Mouse (Mus musculus) kidney, adult 8-10 months (tissue): ENCODE measurements around the gene Pptc7.

Experiments
- DNase-seq, 2 experiments: peaks; one replicate each; pipeline ENCODE4 v3.0.0; 2022

Pptc7 gene

GRCm38 (mm10) chr5:122284183-122285028 is at the start of gene Pptc7:
Pptc7 (plus strand) TSS chr5:122284365.
- peak; percentile 88 for DNase-seq

- no peak for DNase-seq
Measured at GRCm38 (mm10) chr5:122235196-122235836, 48.8 kb upstream of the Pptc7 start.

- no peak for DNase-seq
Measured at GRCm38 (mm10) chr5:122237200-122237599, 47.0 kb upstream of the Pptc7 start.

- DNase-seq: no peak
Measured at GRCm38 (mm10) chr5:122239618-122240017, 44.5 kb upstream of the Pptc7 start.

DNA sequence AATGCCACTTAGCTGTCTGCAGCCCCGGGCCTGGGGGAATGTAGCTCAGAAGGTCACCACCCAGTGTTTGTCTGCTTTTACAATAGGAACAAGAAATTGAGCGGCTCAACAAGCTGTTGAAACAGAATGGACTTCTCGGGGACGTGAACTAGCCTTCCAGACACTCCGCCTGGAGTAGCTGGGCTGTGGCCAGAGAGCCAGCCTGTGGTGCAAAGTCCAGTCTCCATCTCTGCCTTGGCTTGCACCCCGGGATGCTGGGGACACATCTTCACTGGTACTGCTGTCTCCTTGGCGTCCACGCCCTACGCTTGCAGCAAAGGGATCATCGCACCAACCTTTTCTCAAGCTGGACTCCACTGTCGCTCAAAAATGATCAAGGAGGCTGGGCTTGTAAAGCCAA is 43.6 kb upstream of the Pptc7 start:
- peak; percentile 34 to 75 for DNase-seq

DNA sequence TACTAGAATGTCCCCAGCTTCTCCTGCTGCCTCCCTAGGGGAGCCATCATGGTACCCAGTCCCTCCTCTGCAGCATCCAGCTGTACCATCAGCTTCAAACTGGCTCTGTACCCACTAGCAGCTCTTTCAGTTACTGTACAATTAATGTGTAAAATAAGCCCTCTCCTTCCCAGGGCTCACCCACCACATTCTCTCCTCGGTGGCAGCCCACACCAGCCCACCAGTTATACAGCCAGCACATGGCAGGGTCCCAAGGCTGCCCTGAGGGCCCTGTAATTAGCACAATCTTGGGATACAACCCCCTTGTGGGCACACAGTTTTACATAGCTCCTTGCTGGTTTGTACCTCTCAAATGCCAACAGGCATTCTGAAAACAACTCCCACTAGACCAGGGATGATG is 43.2 kb upstream of the Pptc7 start:
- no peak for DNase-seq

- DNase-seq: no peak
Measured at GRCm38 (mm10) chr5:122242521-122243123, 41.5 kb upstream of the Pptc7 start.

- no peak for DNase-seq
Measured at GRCm38 (mm10) chr5:122243781-122244523, 40.2 kb upstream of the Pptc7 start.

- no peak for DNase-seq
Measured at GRCm38 (mm10) chr5:122245186-122245585, 39.0 kb upstream of the Pptc7 start.

DNA sequence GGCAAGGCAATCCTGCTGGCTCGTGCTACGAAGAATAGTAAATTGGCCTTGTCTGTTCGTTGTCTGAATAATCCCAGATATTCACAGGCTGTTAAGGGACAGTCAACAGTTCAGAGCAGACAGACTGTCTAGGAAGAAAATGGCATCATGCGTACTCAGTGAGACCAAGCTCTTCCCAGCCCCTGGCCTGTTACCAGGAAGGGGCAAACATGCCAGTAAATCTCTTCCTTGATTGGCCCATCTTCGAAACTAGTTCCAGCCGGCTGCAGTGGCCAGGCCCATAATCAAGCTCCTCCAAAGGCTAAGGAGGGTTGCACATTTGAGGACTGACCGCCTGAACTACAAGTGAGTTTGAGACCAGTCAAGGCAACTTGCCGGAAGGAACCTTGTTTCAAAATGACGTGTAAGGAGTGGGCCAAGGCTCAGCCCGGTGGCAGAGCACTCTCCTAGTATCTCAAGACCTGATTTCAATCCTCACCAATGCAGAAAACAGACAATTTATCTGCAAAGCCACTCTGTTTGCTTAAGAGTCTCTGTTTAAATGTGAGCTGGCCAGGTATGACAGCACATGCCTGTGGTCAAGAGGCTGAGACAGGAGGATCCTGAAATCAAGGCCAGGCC is 37.5 kb upstream of the Pptc7 start:
- DNase-seq: no peak

- no peak for DNase-seq
Measured at GRCm38 (mm10) chr5:122247529-122247928, 36.6 kb upstream of the Pptc7 start.

DNA sequence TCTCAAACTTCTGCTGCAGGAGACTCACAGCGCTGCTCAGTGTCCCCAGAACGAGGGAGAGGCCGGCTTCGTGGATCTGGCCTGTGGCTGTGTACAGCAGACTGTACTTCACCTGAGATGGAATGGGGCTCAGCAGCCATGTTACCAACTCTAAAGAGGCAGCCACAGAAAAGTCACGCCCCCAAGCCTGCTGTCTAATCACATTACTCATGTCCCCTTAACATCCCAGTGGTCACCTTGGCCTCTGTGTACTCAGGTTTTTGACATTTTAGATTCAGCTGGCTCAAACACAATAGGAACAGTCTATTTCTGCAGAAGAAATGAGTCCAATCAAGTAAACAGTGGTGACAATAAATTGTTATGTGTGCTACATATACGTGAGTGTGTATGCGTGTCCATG is 36.2 kb upstream of the Pptc7 start:
- no peak for DNase-seq

DNA sequence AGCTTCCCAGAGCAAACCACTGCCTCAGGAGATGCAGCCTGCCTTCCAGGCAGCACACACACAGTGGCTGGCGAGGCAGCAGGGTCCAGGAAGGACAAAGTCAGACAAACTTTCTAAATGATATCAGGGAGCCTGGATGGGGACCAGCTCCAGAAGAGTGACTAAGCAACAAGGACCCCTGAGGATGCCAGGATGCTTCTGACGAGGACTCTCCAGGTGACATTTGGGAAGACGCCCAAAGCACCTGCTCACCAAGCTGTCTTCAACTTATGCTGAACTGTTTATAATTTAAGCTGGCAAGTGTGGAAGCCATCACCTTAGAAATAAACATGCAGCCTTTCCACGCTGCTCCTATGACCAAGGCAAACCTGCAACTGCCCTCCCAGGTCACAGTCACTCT is 34.9 kb upstream of the Pptc7 start:
- no peak for DNase-seq

DNA sequence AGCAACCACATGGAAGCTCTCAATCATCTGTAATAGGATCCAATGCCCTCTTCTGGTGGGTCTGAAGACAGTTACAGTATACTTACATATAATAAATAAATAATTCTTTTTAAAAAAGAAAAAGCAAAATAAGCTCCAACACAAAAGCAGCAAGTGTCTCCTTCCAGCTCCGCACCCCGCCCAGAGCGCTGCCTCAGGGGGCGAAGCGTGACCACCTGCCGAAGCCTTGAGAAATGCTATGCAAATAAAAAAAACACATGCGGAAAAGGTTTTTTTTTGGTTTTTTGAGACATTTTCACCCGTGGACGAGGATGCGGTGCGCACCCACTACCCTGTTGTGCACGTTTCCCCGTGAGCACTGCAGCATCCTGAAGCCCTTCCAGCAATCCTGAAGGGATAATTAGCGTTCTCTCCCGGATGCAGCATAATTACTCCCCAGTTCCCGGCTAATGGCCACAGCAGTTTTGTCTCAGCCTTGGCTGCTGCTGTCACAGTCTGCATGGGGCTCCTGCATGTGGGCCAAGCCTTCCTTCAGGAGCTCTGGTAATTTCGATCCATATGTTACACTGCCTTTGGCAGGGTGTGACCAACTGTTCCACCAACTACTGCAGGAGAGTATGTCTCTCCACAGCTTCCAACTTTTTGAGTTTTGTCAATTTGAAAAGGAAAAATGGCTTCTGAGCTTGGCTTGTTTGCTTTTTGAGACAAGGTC is 32.1 kb upstream of the Pptc7 start:
- DNase-seq: no peak

- DNase-seq: no peak
Measured at GRCm38 (mm10) chr5:122258027-122258741, 26.0 kb upstream of the Pptc7 start.

DNA sequence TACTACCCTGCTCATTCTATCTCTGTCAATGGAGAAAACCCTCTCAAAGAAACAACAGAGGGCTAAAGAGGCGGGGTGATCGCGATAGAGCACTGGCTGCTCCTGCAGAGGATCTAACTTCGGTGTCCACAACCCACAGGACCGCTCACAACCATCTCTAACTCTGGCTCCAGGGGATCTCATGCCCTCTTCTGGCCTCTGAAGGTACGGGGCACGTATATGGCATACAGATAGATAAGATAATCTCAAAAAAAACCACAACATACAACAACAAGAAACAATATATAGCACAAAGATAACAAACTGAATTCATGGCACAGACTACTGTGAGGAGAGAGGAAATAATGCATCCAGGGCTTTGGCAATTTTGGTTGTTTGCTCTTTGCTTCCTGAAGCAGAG is 22.1 kb upstream of the Pptc7 start:
- no peak for DNase-seq

DNA sequence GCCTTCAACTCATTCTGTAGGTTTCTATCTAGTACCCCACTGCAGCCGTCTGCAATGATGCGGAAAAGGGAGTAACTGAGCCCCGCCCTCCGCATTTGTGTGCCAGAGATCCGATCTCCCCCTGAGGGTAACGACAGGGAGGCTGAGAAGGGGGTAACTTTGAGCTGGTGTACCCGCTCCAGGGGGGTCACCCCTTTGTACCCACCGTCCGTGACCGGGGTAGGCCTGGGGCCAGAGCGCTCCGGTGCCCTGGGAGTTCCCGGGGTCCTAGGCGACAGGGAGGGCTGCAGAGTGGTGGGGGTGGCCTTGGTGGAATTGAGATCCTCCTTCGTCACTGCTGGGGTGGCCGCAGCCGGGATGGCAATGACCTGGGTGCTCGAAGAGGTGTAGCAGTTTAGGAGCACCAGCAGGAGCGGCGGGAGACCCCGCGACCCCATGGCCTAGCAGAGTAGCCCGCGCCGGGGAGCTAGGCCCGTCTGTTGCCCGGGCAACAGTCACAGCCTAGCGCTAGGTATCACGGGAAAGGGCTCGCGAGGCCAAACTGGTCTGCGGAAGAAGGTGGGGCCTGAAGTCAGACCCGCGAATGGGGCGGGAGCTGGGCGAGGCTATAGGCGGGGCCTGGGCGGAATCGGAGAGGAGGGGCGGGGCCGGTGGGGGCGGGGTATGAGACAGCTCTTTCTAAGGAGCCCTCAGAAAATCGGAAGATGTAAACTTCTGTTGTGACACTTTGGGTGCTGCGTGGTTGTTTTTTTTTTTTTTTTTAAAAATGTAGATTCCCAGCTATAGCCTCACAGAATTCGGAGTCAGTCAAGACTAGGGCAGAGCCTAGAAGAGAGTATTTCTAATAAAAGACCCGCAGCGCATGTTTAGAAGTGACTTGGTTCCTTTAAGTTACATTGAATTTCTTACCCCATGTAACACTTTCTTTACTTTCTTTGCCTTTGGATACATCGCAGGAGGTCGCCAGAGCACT is 19.9 kb upstream of the Pptc7 start, which contains the start of gene Tctn1:
Gene Tctn1 (minus strand): TSS at position 528 of the 973 bp plus-strand sequence.
- DNase-seq: peak; percentile 84 to 85

GRCm38 (mm10) chr5:122265187-122265586 is 19.0 kb upstream of the Pptc7 start:
- no peak for DNase-seq

- DNase-seq: no peak
Measured at GRCm38 (mm10) chr5:122265942-122266341, 18.2 kb upstream of the Pptc7 start.

DNA sequence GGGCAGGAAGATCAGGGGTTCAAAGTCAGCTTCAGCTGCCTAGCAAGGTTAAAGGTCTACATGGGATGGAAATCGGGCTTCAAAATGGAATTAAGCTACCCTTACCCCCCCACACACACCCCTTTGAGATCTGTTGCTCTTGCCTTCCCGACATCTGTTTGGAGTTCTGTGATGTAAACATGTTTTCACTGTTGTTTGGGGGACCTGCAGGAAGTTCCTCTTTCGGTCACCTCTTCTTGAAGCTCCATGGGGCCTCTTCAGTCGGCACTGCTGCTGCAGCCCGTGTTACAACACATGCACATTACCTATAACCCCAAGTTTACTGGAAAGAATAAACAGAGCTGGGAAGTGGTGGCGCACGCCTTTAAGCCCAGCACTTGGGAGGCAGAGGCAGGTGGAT is 17.0 kb upstream of the Pptc7 start:
- DNase-seq: no peak
